Mouse (Mus musculus) midbrain, embryonic 10.5 days (tissue): ENCODE measurements around the gene Khdrbs2. TPM values are rescaled to one million over a fixed set of nuclear protein-coding genes. Genes with fewer than 3 reads are reported as not detected.

Source experiments
- DNase-seq: peaks from one replicate; pipeline ENCODE4 v3.0.0-alpha.2; 2017; ENCODE audit warnings: low spot score
- H3K27ac ChIP-seq: fragments of 300-500 bp; sonication (generic); replicated peaks from 2 replicates; pipeline ENCODE4 v1.5.1; 2016; ENCODE audit warnings: mild to moderate bottlenecking
- H3K27me3 ChIP-seq: fragments of 300-500 bp; sonication (generic); 2 replicates; pipeline ENCODE4 v1.6.1; 2016; ENCODE audit warnings: low read depth, mild to moderate bottlenecking; ENCODE audit not compliant: poor library complexity, severe bottlenecking
- H3K36me3 ChIP-seq: fragments of 300-500 bp; sonication (generic); 2 replicates; pipeline ENCODE4 v1.6.1; 2016; ENCODE audit warnings: mild to moderate bottlenecking, moderate library complexity
- H3K4me1 ChIP-seq: fragments of 300-500 bp; sonication (generic); 2 replicates; pipeline ENCODE4 v1.6.1; 2016
- H3K4me3 ChIP-seq: fragments of 300-500 bp; sonication (generic); 2 replicates; pipeline ENCODE4 v1.5.1; 2016; ENCODE audit warnings: mild to moderate bottlenecking, moderate library complexity
- H3K9me3 ChIP-seq: fragments of 300-500 bp; sonication (generic); replicated peaks from 2 replicates; pipeline ENCODE4 v1.6.1; 2016; ENCODE audit warnings: mild to moderate bottlenecking
- WGBS: fragments of 180-500 bp; shearing (Covaris S2); methylation state at CpG from one replicate; pipeline ENCODE4 v1.1.7; 2016; 5-methylcytosine and 5-hydroxymethylcytosine counted together
- polyA plus RNA-seq: library from polyadenylated mRNA; unstranded; fragments of >200 nt; fragmentation: Nextera tagmentation; extraction: Ambion mirVana; gene quantifications from 2 replicates; pipeline ENCODE4 v1.2.1, GENCODE M21; 2016

Khdrbs2 gene
- polyA plus RNA-seq, 1 experiment from 2014 or later = 4.8 TPM

GRCm38 (mm10) chr1:32347538-32347937 is 175.0 kb downstream of the Khdrbs2 start:
- Histone ChIP-seq H3K27ac (no peak overlapping the region), H3K27me3 (no peaks in the 10 kb centered on the region), H3K4me1 (no peaks in the 10 kb centered on the region), H3K4me3 (no peak overlapping the region), H3K36me3 (no peaks in the 10 kb centered on the region), H3K9me3 (no peaks in the 10 kb centered on the region)
- 91% methylated on average over 2 of the region's 2 CpGs for WGBS
- DNase-seq = no peak

GRCm38 (mm10) chr1:32352076-32352475 is 179.6 kb downstream of the Khdrbs2 start:
- DNase-seq = no peak
- WGBS = 84% methylated on average over 1 of the region's 1 CpGs
- Histone ChIP-seq H3K27me3 (no peaks in the 10 kb centered on the region), H3K4me3 (no peak overlapping the region), H3K36me3 (no peaks in the 10 kb centered on the region), H3K4me1 (no peaks in the 10 kb centered on the region), H3K9me3 (no peaks in the 10 kb centered on the region), H3K27ac (no peak overlapping the region)

- DNase-seq = no peak
- H3K27me3 ChIP-seq = no peaks in the 10 kb centered on the region
- H3K36me3 ChIP-seq = no peaks in the 10 kb centered on the region
- H3K27ac ChIP-seq = no peak overlapping the region
- no peak overlapping the region for H3K4me3 ChIP-seq
- no peaks in the 10 kb centered on the region for H3K4me1 ChIP-seq
- H3K9me3 ChIP-seq = no peaks in the 10 kb centered on the region
- WGBS = 81% methylated on average over 2 of the region's 2 CpGs
Observed at GRCm38 (mm10) chr1:32363539-32363938, 191.0 kb downstream of the Khdrbs2 start.

- no peak overlapping the region for H3K27ac ChIP-seq
Observed at GRCm38 (mm10) chr1:32397553-32397952, 225.0 kb downstream of the Khdrbs2 start.

GRCm38 (mm10) chr1:32407651-32408050 is 235.1 kb downstream of the Khdrbs2 start:
- H3K27me3 ChIP-seq = no peaks in the 10 kb centered on the region
- H3K9me3 ChIP-seq = no peaks in the 10 kb centered on the region
- DNase-seq = no peak
- H3K36me3 ChIP-seq = no peaks in the 10 kb centered on the region
- no peaks in the 10 kb centered on the region for H3K4me1 ChIP-seq
- H3K27ac ChIP-seq = no peak overlapping the region
- WGBS = 77% methylated on average over 2 of the region's 2 CpGs
- no peak overlapping the region for H3K4me3 ChIP-seq

More at GRCm38 (mm10) chr1:32397553-32397952, 225.0 kb downstream of the Khdrbs2 start:
- 86% methylated on average over 6 of the region's 6 CpGs for WGBS
- H3K4me1 ChIP-seq = no peaks in the 10 kb centered on the region
- H3K36me3 ChIP-seq = no peaks in the 10 kb centered on the region
- no peaks in the 10 kb centered on the region for H3K27me3 ChIP-seq
- no peak for DNase-seq
- H3K4me3 ChIP-seq = no peak overlapping the region
- no peaks in the 10 kb centered on the region for H3K9me3 ChIP-seq

- no peak for DNase-seq
- WGBS = 72% methylated on average over 1 of the region's 1 CpGs
- Histone ChIP-seq H3K9me3 (no peaks in the 10 kb centered on the region), H3K27me3 (no peaks in the 10 kb centered on the region), H3K4me1 (no peaks in the 10 kb centered on the region), H3K36me3 (no peaks in the 10 kb centered on the region), H3K27ac (no peak overlapping the region), H3K4me3 (no peak overlapping the region)
Observed at GRCm38 (mm10) chr1:32428410-32428809, 255.9 kb downstream of the Khdrbs2 start.

- H3K9me3 ChIP-seq = no peaks in the 10 kb centered on the region
- H3K4me3 ChIP-seq = no peak overlapping the region
- H3K27me3 ChIP-seq = no peaks in the 10 kb centered on the region
- H3K36me3 ChIP-seq = no peaks in the 10 kb centered on the region
- no peak overlapping the region for H3K27ac ChIP-seq
- 74% methylated on average over 1 of the region's 1 CpGs for WGBS
- DNase-seq = no peak
- no peaks in the 10 kb centered on the region for H3K4me1 ChIP-seq
Observed at GRCm38 (mm10) chr1:32429493-32429892, 257.0 kb downstream of the Khdrbs2 start.

GRCm38 (mm10) chr1:32430516-32430915 is 258.0 kb downstream of the Khdrbs2 start:
- H3K36me3 ChIP-seq = no peaks in the 10 kb centered on the region
- DNase-seq = no peak
- no peak overlapping the region for H3K4me3 ChIP-seq
- 84% methylated on average over 3 of the region's 3 CpGs for WGBS
- H3K27ac ChIP-seq = no peak overlapping the region
- no peaks in the 10 kb centered on the region for H3K4me1 ChIP-seq
- H3K9me3 ChIP-seq = no peaks in the 10 kb centered on the region
- no peaks in the 10 kb centered on the region for H3K27me3 ChIP-seq

GRCm38 (mm10) chr1:32433118-32433517 is 260.6 kb downstream of the Khdrbs2 start:
- H3K36me3 ChIP-seq = no peaks in the 10 kb centered on the region
- H3K27me3 ChIP-seq = no peaks in the 10 kb centered on the region
- no peak overlapping the region for H3K27ac ChIP-seq
- H3K4me3 ChIP-seq = no peak overlapping the region
- WGBS = 92% methylated on average over 2 of the region's 2 CpGs
- DNase-seq = no peak
- no peaks in the 10 kb centered on the region for H3K4me1 ChIP-seq
- H3K9me3 ChIP-seq = no peaks in the 10 kb centered on the region

- H3K27ac ChIP-seq = no peak overlapping the region
- H3K27me3 ChIP-seq = no peaks in the 10 kb centered on the region
- WGBS = 92% methylated on average over 5 of the region's 5 CpGs
- H3K4me3 ChIP-seq = no peak overlapping the region
- no peaks in the 10 kb centered on the region for H3K36me3 ChIP-seq
- DNase-seq = no peak
- no peaks in the 10 kb centered on the region; the same call in 1 of the 2 replicates for H3K9me3 ChIP-seq
- H3K4me1 ChIP-seq = no peaks in the 10 kb centered on the region
Observed at GRCm38 (mm10) chr1:32443927-32444326, 271.4 kb downstream of the Khdrbs2 start.

- WGBS = 89% methylated on average over 6 of the region's 6 CpGs
- H3K27me3 ChIP-seq = no peaks in the 10 kb centered on the region
- DNase-seq = no peak
- no peak overlapping the region for H3K4me3 ChIP-seq
- no peaks in the 10 kb centered on the region for H3K9me3 ChIP-seq
- no peaks in the 10 kb centered on the region for H3K36me3 ChIP-seq
- H3K27ac ChIP-seq = no peak overlapping the region
- H3K4me1 ChIP-seq = no peaks in the 10 kb centered on the region
Observed at GRCm38 (mm10) chr1:32463103-32463516, 290.6 kb downstream of the Khdrbs2 start.

- WGBS = 73% methylated on average over 2 of the region's 2 CpGs
- H3K9me3 ChIP-seq = no peaks in the 10 kb centered on the region
- H3K4me1 ChIP-seq = peaks cover 6% of the 10 kb centered on the region; the same call in 1 of the 2 replicates
- no peak overlapping the region for H3K27ac ChIP-seq
- DNase-seq = no peak
- H3K27me3 ChIP-seq = no peaks in the 10 kb centered on the region
- no peaks in the 10 kb centered on the region for H3K36me3 ChIP-seq
- no peak overlapping the region for H3K4me3 ChIP-seq
Observed at GRCm38 (mm10) chr1:32471022-32471421, 298.5 kb downstream of the Khdrbs2 start.

- peaks cover 6% of the 10 kb centered on the region; the same call in 1 of the 2 replicates for H3K4me1 ChIP-seq
- WGBS = 87% methylated on average over 11 of the region's 11 CpGs
- no peaks in the 10 kb centered on the region for H3K36me3 ChIP-seq
- H3K4me3 ChIP-seq = no peak overlapping the region
- H3K27me3 ChIP-seq = no peaks in the 10 kb centered on the region
- DNase-seq = no peak
- no peak overlapping the region for H3K27ac ChIP-seq
- H3K9me3 ChIP-seq = no peaks in the 10 kb centered on the region
Observed at GRCm38 (mm10) chr1:32471502-32472214, 299.1 kb downstream of the Khdrbs2 start.
